Mouse (Mus musculus) myocyte (in vitro differentiated cells): ENCODE measurements around the gene Neurog1. TPM values are rescaled to one million over a fixed set of nuclear protein-coding genes. Genes with fewer than 3 reads are reported as not detected.

Experiments
- H3K27me3 ChIP-seq: one replicate; pipeline ENCODE4 v1.6.1; 2011; ENCODE audit not compliant: control insufficient read depth, insufficient read depth, insufficient read length
- H3K36me3 ChIP-seq: one replicate; pipeline ENCODE4 v1.6.1; 2011; ENCODE audit not compliant: control insufficient read depth, insufficient read depth
- H3K4me2 ChIP-seq: one replicate; pipeline ENCODE4 v1.6.1; 2011; ENCODE audit warnings: low read depth, control low read depth
- H3K4me3 ChIP-seq: one replicate; pipeline ENCODE4 v1.5.1; 2011; ENCODE audit warnings: mild to moderate bottlenecking, control low read depth, moderate library complexity
- H3K79me2 ChIP-seq: one replicate; pipeline ENCODE4 v1.6.1; 2011; ENCODE audit not compliant: control insufficient read depth, insufficient read depth
- H3ac ChIP-seq: one replicate; pipeline ENCODE4 v1.6.1; 2011; ENCODE audit not compliant: control insufficient read depth, insufficient read length
- CEBPB ChIP-seq: IDR thresholded peaks from 2 replicates; pipeline ENCODE4 v1.6.1; 2011; ENCODE audit warnings: mild to moderate bottlenecking, moderate library complexity; ENCODE audit not compliant: poor library complexity, insufficient read depth, severe bottlenecking
- E2F4 ChIP-seq: IDR thresholded peaks from one replicate; pipeline ENCODE4 v1.6.1; 2011; ENCODE audit warnings: mild to moderate bottlenecking, control low read depth, moderate library complexity; ENCODE audit not compliant: insufficient read depth
- MAX ChIP-seq: IDR thresholded peaks from one replicate; pipeline ENCODE4 v1.6.1; 2011; ENCODE audit warnings: low read depth, mild to moderate bottlenecking, control low read depth
- MYOD1 ChIP-seq, 3 experiments: IDR thresholded peaks; one replicate each; pipeline ENCODE4 v1.6.1; 2011; ENCODE audit warnings: control low read depth in 2 of 3, low read depth in 2 of 3, mild to moderate bottlenecking in 2 of 3, moderate library complexity in 1 of 3; ENCODE audit not compliant: insufficient read length in 2 of 3, control insufficient read depth in 1 of 3
- MYOG ChIP-seq, 3 experiments: IDR thresholded peaks; one replicate each; pipeline ENCODE4 v1.6.1; 2011; ENCODE audit warnings: control low read depth in 2 of 3, low read depth in 2 of 3, mild to moderate bottlenecking in 2 of 3; ENCODE audit not compliant: insufficient read length in 2 of 3, control insufficient read depth in 1 of 3, insufficient read depth in 1 of 3
- POLR2A ChIP-seq: IDR thresholded peaks from one replicate; pipeline ENCODE4 v1.6.1; 2011; ENCODE audit warnings: low read depth, mild to moderate bottlenecking, control low read depth, moderate library complexity; ENCODE audit not compliant: insufficient read length
- POLR2AphosphoS2 ChIP-seq: IDR thresholded peaks from one replicate; pipeline ENCODE4 v1.6.1; 2011; ENCODE audit warnings: low read depth, control low read depth; ENCODE audit not compliant: insufficient read length
- REST ChIP-seq: IDR thresholded peaks from one replicate; pipeline ENCODE4 v1.6.1; 2011; ENCODE audit warnings: mild to moderate bottlenecking, control low read depth, moderate library complexity; ENCODE audit not compliant: insufficient read depth, insufficient read length
- SRF ChIP-seq: IDR thresholded peaks from one replicate; pipeline ENCODE4 v1.6.1; 2011; ENCODE audit warnings: low read depth; ENCODE audit not compliant: control insufficient read depth, insufficient read length
- TCF12 ChIP-seq: IDR thresholded peaks from one replicate; pipeline ENCODE4 v1.6.1; 2011; ENCODE audit warnings: mild to moderate bottlenecking, control low read depth; ENCODE audit not compliant: poor library complexity, insufficient read depth, severe bottlenecking
- TCF3 ChIP-seq: IDR thresholded peaks from one replicate; pipeline ENCODE4 v1.6.1; 2011; ENCODE audit warnings: low read depth, control low read depth; ENCODE audit not compliant: insufficient read length
- USF1 ChIP-seq: IDR thresholded peaks from one replicate; pipeline ENCODE4 v1.6.1; 2011; ENCODE audit warnings: low read depth, mild to moderate bottlenecking, control low read depth, moderate library complexity
- polyA plus RNA-seq: library from polyadenylated mRNA; unstranded; fragments of >200 nt; fragmentation: generic; extraction: Trizol; gene quantifications from one replicate; pipeline ENCODE4 v1.2.1, GENCODE M21; 2012; ENCODE audit warnings: missing spikeins

The Neurog1 gene
- polyA plus RNA-seq, 1 experiment = not detected

GRCm38 (mm10) chr13:56228790-56229189 lies 23.2 kb downstream of the Neurog1 start:
- Histone ChIP-seq H3K4me2 (no peak overlapping the region), H3K79me2 (no peaks in the 10 kb centered on the region), H3K4me3 (no peak overlapping the region), H3K36me3 (no peaks in the 10 kb centered on the region), H3K27me3 (peaks cover 21% of the 10 kb centered on the region), H3ac (no peak overlapping the region)
- no peak for TF ChIP-seq SRF
- no peak for TF ChIP-seq MYOD1 (IDR thresholded peaks at IDR 0.05; ENCODE audit: control insufficient read depth in 1 of 3, insufficient read length in 2 of 3, low read depth in 2 of 3)
- no peak for TF ChIP-seq MAX
- TF ChIP-seq POLR2AphosphoS2 = no peak
- TF ChIP-seq CEBPB = no peak
- TF ChIP-seq TCF3 = no peak
- no peak for TF ChIP-seq POLR2A
- no peak for TF ChIP-seq MYOG (IDR thresholded peaks at IDR 0.05; ENCODE audit: control insufficient read depth in 1 of 3, insufficient read depth in 1 of 3, insufficient read length in 2 of 3, low read depth in 2 of 3)
- no peak for TF ChIP-seq USF1
- TF ChIP-seq REST = no peak
- no peak for TF ChIP-seq TCF12
- TF ChIP-seq E2F4 = no peak

DNA sequence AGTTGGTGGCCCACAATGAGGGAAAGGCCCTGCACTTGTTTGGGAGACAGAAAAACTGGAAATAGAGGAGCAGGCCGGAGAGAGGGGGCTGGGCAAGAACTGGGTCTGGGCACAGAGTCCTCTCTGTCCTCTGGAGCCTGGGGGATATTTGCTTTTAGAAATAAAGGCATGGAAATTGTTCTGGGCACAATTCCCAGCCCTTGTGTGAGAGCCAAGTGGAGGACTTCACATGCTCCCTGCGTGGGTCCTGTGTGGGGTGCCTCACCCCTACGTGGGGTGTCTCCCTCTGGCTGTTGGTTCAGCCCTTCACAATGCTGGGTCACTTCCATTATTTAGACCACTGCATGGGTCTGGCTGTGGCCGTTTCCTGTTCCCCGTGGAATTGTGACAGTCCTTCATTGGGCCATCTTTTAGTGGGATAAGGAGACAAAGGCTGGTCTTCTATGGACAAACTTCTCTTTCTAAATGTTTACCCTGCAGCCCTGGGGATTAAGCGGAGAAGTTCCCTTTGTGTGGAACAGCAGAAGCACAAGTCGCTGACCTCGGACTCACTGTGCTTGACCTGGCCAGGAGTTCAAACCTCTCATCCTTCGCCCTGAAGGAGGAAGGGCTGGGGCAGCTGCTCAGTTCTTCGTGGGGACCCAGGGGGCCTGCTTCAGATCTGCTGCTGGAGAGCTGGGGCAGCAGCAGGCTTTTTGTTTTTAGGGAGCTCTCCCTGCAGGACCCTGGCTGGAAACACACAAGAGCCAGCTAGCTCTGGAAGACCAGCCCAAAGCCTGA lies 25.6 kb downstream of the Neurog1 start:
- TF ChIP-seq CEBPB = no peak
- TF ChIP-seq USF1 = no peak
- no peak for TF ChIP-seq TCF12
- no peak for TF ChIP-seq MYOD1 (IDR thresholded peaks at IDR 0.05; ENCODE audit: control insufficient read depth in 1 of 3, insufficient read length in 2 of 3, low read depth in 2 of 3)
- TF ChIP-seq POLR2A = no peak
- no peak for TF ChIP-seq SRF
- TF ChIP-seq REST = no peak
- TF ChIP-seq E2F4 = no peak
- TF ChIP-seq MAX = no peak
- no peak for TF ChIP-seq MYOG (IDR thresholded peaks at IDR 0.05; ENCODE audit: control insufficient read depth in 1 of 3, insufficient read depth in 1 of 3, insufficient read length in 2 of 3, low read depth in 2 of 3)
- no peak for TF ChIP-seq TCF3
- TF ChIP-seq POLR2AphosphoS2 = no peak

DNA sequence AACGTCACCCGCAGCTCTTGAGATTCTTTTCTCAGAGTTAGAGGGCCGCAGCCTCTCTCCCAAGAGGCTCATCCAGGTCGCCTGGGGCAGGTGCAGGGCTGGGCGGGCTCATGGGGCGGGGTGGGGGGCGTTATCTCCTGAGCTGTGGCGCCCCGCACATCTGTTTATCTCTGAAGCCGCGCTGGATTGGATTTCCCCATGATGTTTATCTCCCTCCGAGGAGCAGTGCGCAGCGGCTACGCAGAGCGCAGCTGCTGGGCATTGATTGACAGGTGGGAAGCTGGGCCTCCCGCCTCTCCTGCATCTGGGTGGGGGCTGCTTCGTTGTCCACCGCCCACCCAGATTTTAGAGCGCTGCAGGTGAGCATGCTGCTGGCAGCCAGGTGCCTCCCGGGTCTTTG lies 28.3 kb downstream of the Neurog1 start:
- Histone ChIP-seq H3K36me3 (no peaks in the 10 kb centered on the region), H3ac (no peak overlapping the region), H3K79me2 (no peaks in the 10 kb centered on the region), H3K27me3 (peaks cover 49% of the 10 kb centered on the region), H3K4me2 (no peak overlapping the region), H3K4me3 (no peak overlapping the region)
- no peak for TF ChIP-seq POLR2AphosphoS2
- no peak for TF ChIP-seq TCF12

More for the DNA sequence above, 25.6 kb downstream of the Neurog1 start:
- H3K27me3 ChIP-seq = peaks cover 43% of the 10 kb centered on the region
- no peak overlapping the region for H3K4me3 ChIP-seq
- H3K4me2 ChIP-seq = no peak overlapping the region
- no peaks in the 10 kb centered on the region for H3K36me3 ChIP-seq
- no peaks in the 10 kb centered on the region for H3K79me2 ChIP-seq
- no peak overlapping the region for H3ac ChIP-seq

GRCm38 (mm10) chr13:56222849-56223246 lies 29.1 kb downstream of the Neurog1 start:
- no peak overlapping the region for H3K4me3 ChIP-seq
- H3K79me2 ChIP-seq = no peaks in the 10 kb centered on the region
- no peak for TF ChIP-seq TCF3
- no peak for TF ChIP-seq SRF
- TF ChIP-seq MAX = no peak
- no peak for TF ChIP-seq E2F4
- TF ChIP-seq POLR2AphosphoS2 = no peak
- TF ChIP-seq MYOD1 (IDR thresholded peaks at IDR 0.05; ENCODE audit: control insufficient read depth in 1 of 3, insufficient read length in 2 of 3, low read depth in 2 of 3) = no peak
- TF ChIP-seq MYOG (IDR thresholded peaks at IDR 0.05; ENCODE audit: control insufficient read depth in 1 of 3, insufficient read depth in 1 of 3, insufficient read length in 2 of 3, low read depth in 2 of 3) = no peak
- TF ChIP-seq REST = no peak
- TF ChIP-seq TCF12 = no peak
- no peak for TF ChIP-seq USF1
- TF ChIP-seq POLR2A = no peak
- no peak for TF ChIP-seq CEBPB
- no peak overlapping the region for H3ac ChIP-seq
- no peak overlapping the region for H3K4me2 ChIP-seq
- peaks cover 47% of the 10 kb centered on the region for H3K27me3 ChIP-seq
- no peaks in the 10 kb centered on the region for H3K36me3 ChIP-seq
